Mouse (Mus musculus) urinary bladder, postnatal 25 days (tissue): ENCODE results near the gene Olfr1370.
"Not testable (repeated sequence)": the region's sequence is repeated elsewhere in the genome, so short reads cannot be mapped to it uniquely, and the experiment has no call there.

Experiments
- DNase-seq: peaks from one replicate; pipeline ENCODE4 v3.0.0; 2022; ENCODE audit warnings: low spot score

Gene Olfr1370

GRCm38 (mm10) chr13:21074847-21075246 is at the start of gene Olfr1370:
Gene Olfr1370, minus strand, starts transcription at chr13:21074947.
- no peak for DNase-seq

GRCm38 (mm10) chr13:21114121-21114520 is 39.4 kb upstream of the Olfr1370 start:
- DNase-seq = no peak

GRCm38 (mm10) chr13:21111183-21111582 is 36.4 kb upstream of the Olfr1370 start, which contains the start of gene Olfr1369-ps1:
Gene Olfr1369-ps1, plus strand, starts transcription at chr13:21111483.
- DNase-seq = not testable (repeated sequence)

- DNase-seq = no peak
These were observed 35.7 kb upstream of the Olfr1370 start for GRCm38 (mm10) chr13:21110441-21110840.

- no peak for DNase-seq
These were observed 35.0 kb upstream of the Olfr1370 start for GRCm38 (mm10) chr13:21109759-21110158.

- DNase-seq = no peak
These were observed 7.9 kb upstream of the Olfr1370 start for GRCm38 (mm10) chr13:21082686-21083085.

- no peak for DNase-seq
These were observed 8.7 kb downstream of the Olfr1370 start for GRCm38 (mm10) chr13:21066021-21066420.

GRCm38 (mm10) chr13:21050118-21050517 is 24.6 kb downstream of the Olfr1370 start:
- DNase-seq = no peak

- no peak for DNase-seq
These were observed 34.1 kb downstream of the Olfr1370 start for GRCm38 (mm10) chr13:21040589-21041199.

GRCm38 (mm10) chr13:21035981-21036380 is 38.8 kb downstream of the Olfr1370 start:
- DNase-seq = no peak

GRCm38 (mm10) chr13:21035011-21035410 is 39.7 kb downstream of the Olfr1370 start:
- DNase-seq = no peak

GRCm38 (mm10) chr13:21033176-21033575 is 41.6 kb downstream of the Olfr1370 start:
- DNase-seq = no peak

GRCm38 (mm10) chr13:21024831-21025230 is 49.9 kb downstream of the Olfr1370 start:
- DNase-seq = no peak
